Mouse (Mus musculus): ENCODE data around the gene Best2.

Gene Best2

DNA sequence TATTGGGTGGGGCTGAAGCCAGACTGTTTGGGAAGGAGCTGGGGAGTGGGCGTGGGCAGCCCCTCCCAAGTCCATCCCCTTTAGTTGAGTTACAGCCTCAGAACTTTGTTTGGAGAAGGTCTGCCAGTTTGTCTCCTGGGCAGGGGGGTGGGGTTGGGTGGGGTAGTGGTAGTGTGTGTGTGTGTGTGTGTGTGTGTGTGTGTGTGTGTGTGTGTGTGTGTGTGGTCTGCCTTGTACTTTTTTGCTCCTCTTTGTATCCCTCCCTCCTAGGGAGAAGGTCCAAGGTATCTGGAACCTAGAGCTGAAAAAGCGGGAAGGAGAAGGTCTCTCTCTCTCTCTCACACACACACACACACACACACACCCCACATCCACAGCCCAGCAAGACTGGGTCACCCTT, at the start of gene Best2:
Best2 (minus strand) TSS at position 101 of the 400 bp plus-strand sequence.
- in situ Hi-C loops (cut with MboI; ENCODE audit: unreplicated experiment in 2 of 2): no loop called here

DNA sequence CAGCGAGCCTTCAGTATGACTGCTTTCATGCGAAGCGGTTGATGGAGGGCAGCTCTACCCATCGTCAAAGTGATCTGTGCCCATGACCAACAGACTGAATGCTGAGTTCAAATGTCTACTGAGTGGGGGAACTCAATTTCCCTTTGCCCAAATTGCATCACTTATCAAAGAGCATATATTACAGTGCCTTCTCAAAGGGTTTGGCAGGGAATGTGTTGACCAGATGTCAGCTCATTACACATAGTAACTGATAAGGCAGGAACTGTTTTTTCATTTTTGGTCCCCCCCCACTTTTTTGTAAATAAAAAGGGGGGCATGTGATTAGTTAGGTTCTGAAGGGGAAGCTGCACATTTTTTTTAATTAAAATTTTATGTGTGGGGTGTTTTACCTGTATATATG, 48.3 kb upstream of the Best2 start:
- in situ Hi-C loops (cut with MboI; ENCODE audit: unreplicated experiment in 2 of 2): loop anchor here in 1 of 2 experiments (25.0 kb wide), 1 partner anchor 1825 kb away; the partner anchor contains the start of gene N4bp1

- in situ Hi-C loops (cut with MboI; ENCODE audit: unreplicated experiment in 2 of 2): loop anchor here in 1 of 2 experiments (25.0 kb wide), 1 partner anchor 1827 kb away; the partner anchor contains the start of gene N4bp1
Observed at GRCm38 (mm10) chr8:85059879-85060616, 45.7 kb upstream of the Best2 start, which contains the start of gene Fbxw9. Gene Fbxw9, plus strand, starts transcription at chr8:85060055.

DNA sequence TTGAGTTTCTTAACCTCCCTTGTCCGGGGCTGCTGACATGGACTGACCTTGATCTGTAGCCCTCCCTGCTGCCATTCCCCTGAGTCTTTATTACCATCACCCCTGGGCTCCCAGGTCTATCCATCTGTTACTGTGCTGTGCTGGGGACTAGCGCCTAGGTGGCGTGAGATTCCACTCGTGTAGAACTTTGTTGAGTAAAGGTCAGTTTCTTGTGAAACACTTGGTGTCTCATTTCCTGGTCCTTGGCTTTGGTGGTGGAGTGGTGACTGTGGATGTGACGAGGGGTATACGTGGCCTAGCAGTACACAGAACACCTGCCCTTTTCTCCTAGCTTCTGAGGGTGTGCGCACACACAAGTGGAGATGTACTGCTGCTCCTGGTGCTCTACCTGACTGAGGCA, 43.0 kb upstream of the Best2 start:
- in situ Hi-C loops (cut with MboI; ENCODE audit: unreplicated experiment in 2 of 2): loop anchor here in 1 of 2 experiments (25.0 kb wide), 1 partner anchor 1830 kb away; the partner anchor contains the start of gene N4bp1

DNA sequence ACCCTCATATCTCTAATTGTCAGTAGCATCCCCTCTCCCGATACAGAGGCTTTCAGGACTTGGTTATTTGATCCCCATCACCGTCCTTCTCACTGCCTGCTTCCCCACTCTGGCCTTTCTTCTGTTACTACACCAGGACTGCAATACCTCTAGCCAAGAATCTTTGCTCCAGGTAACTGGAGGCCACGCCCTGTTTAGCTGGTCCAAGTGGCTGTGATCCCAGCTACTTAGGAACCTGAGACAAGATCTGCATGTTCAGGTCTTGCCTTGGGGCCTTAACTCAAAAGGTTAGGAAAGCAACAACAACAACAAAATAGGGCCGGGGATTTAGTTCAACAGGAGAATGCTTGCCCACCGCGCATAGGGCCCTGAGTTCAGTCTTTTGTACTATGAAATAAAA, 29.3 kb upstream of the Best2 start:
- in situ Hi-C loops (cut with MboI; ENCODE audit: unreplicated experiment in 2 of 2): no loop called here

GRCm38 (mm10) chr8:85037681-85038531, 23.6 kb upstream of the Best2 start:
- in situ Hi-C loops (cut with MboI; ENCODE audit: unreplicated experiment in 2 of 2): no loop called here

DNA sequence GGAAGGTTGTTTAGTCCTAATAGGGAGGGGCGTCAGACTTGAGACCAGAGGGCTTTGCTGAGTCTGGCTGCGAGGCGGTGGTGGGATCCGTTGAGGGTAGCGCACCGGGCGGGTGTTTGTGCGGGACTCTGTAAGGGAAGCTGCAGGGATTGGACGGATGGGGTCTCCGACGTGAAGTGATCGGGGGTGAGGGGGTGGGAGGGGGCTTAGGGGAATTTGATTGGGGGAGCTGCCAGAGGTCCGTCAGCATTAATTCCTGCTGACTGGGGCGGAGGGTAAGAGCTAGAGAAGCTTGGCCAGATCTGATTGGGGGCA, 23.0 kb upstream of the Best2 start:
- in situ Hi-C loops (cut with MboI; ENCODE audit: unreplicated experiment in 2 of 2): no loop called here

DNA sequence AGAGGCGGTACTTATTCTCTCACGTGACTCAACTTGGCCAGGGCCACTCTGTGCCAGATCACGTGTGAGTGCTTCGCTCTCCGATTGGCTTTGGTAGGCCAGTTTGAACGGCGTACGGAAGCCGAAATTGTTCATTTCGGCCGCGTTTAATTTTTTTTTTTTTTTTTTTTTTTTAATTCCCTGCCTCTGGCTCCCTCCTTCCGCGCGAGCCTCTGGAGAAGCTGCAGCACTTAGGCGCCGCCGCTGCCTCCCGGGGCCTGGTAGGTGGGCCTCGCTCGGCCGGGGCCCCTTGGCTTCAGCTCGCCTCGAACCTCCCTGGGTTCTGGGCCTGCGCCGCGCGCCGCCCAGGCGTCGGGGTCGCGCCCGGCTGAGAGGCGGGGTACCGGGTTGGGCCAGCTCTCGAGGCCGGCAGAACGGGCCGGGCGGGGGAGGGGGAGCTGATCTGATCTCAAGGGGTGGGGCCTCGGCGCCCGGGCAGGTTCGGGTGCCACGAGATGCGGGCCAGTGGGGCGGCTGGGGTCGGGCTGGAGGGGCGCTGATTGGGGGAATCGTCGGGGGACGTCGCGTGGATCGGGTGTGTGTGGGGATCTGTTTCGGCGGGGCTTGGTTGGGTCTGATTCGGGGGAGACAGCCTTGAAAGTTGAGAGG, 22.5 kb upstream of the Best2 start, which contains the start of gene Tnpo2:
Tnpo2 (plus strand) TSS at position 198 of the 648 bp plus-strand sequence.
- in situ Hi-C loops (cut with MboI; ENCODE audit: unreplicated experiment in 2 of 2): no loop called here

GRCm38 (mm10) chr8:85036381-85036717, 22.0 kb upstream of the Best2 start:
- in situ Hi-C loops (cut with MboI; ENCODE audit: unreplicated experiment in 2 of 2): no loop called here

GRCm38 (mm10) chr8:85035728-85036310, 21.5 kb upstream of the Best2 start:
- in situ Hi-C loops (cut with MboI; ENCODE audit: unreplicated experiment in 2 of 2): no loop called here

GRCm38 (mm10) chr8:85035165-85035727, 20.9 kb upstream of the Best2 start:
- in situ Hi-C loops (cut with MboI; ENCODE audit: unreplicated experiment in 2 of 2): no loop called here

DNA sequence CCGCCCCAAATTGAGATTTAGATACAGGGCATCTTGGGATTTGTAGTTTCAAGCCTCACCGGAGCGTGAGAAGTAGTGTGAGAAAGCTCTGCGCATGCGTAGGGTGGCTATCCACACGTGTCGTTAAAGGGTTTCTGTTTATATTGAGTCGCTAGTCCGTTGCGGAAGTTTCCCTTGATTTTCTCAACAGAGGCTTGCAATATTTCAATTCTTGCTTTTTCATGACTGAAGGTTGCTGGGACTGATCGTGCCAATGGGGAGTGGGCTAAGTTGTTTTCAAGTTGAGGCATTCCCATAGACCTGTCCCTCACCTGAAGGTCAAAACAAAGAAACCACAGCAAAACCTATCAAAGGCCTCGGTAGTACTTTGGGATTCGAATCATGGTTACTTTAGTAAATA, 20.4 kb upstream of the Best2 start:
- in situ Hi-C loops (cut with MboI; ENCODE audit: unreplicated experiment in 2 of 2): no loop called here

DNA sequence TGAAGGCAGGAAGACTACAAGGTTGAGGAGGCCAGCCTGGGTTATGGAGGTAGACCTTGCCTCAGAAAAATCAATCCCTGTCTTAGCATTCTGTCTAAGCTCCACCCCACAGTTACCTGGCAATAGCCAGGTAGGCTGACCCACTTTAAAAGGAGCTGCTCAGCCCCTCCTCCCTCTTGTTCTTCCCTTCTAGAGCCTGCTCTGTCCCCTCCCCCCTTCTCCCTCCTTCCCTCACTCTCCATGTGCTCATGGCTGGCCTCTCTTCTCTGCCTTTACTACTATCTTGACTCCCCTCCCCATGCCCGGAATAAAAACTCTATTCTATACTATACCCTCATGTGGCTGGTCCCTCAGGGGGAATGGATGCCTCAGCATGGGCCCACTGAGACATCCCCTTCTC, 19.5 kb upstream of the Best2 start:
- in situ Hi-C loops (cut with MboI; ENCODE audit: unreplicated experiment in 2 of 2): no loop called here

DNA sequence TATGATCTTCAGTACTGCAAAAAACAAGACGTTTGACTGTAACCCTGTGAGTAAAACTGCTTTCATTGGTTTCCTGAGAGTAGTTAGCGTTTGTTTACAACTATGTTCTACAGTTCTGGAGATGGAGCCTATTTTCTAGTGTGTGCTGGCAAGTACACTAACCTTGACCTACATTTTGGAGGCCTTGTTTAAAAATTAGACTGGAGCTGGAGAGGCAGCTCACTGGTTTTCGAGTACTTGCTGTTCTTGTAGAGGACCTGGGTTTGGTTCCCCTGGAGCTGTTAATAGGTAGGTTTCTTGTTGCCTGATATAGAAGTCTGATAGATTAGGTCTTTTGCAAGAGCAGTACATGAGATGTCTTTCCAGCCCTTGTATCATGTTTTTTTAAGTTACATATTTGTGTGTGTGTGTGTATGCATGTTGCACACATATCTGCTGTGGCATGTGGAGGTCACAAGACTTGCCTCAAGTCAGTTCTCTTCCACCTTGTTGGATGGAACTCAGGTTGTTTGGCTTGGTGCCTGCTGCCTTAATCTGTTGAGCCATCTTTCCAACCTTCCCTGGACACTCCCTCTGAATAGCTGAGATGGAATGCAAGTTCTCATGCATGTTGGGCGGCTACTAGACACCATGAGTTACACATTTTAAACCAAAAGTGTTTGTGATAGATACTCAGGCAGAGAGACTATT, 18.4 kb upstream of the Best2 start:
- in situ Hi-C loops (cut with MboI; ENCODE audit: unreplicated experiment in 2 of 2): no loop called here

- in situ Hi-C loops (cut with MboI; ENCODE audit: unreplicated experiment in 2 of 2): loop anchor here (5.0 to 10.0 kb wide), 3 partner anchors 46 to 62 kb away; partner anchors contain the start of genes Dhps (in 1 of the 2), Gm49661 (in 1 of the 2), Junb (in 1 of the 2) and Prdx2 (in 1 of the 2)
Observed at GRCm38 (mm10) chr8:85029271-85029670, 14.9 kb upstream of the Best2 start.

DNA sequence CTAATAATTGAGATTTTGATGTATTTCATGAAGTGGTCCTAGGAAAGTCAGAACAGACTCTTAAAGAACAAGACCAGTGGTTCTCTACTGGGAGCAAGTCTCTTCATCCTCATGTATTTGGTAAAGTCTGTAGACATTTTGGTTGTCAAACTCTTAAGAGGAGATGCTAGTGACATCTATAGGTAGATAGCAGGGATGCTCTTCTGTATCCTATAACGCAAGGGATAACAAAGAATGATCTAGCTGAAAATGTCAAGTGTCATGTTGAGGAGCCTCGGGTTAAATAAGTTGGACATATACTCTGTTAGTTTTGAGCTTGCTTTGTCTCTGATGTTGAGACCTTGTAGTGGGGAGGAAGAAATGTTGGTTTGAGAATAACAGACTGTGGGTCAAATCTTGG, 13.6 kb upstream of the Best2 start:
- in situ Hi-C loops (cut with MboI; ENCODE audit: unreplicated experiment in 2 of 2): loop anchor here (5.0 to 10.0 kb wide), 3 partner anchors 47 to 61 kb away; partner anchors contain the start of genes Dhps (in 1 of the 2), Gm49661 (in 1 of the 2), Junb (in 1 of the 2) and Prdx2 (in 1 of the 2)

- in situ Hi-C loops (cut with MboI; ENCODE audit: unreplicated experiment in 2 of 2): loop anchor here (5.0 to 10.0 kb wide), 3 partner anchors 47 to 60 kb away; partner anchors contain the start of genes Dhps (in 1 of the 2), Gm49661 (in 1 of the 2), Junb (in 1 of the 2) and Prdx2 (in 1 of the 2)
Observed at GRCm38 (mm10) chr8:85027516-85027855, 13.2 kb upstream of the Best2 start.

GRCm38 (mm10) chr8:85026670-85027515, 12.6 kb upstream of the Best2 start, which contains the start of gene Trir:
Gene Trir, plus strand, starts transcription at chr8:85026823.
- in situ Hi-C loops (cut with MboI; ENCODE audit: unreplicated experiment in 2 of 2): loop anchor here (5.0 to 10.0 kb wide), 3 partner anchors 48 to 60 kb away; partner anchors contain the start of genes Dhps (in 1 of the 2), Gm49661 (in 1 of the 2), Junb (in 1 of the 2) and Prdx2 (in 1 of the 2)
